Mouse (Mus musculus) lung, embryonic 14.5 days (tissue): ENCODE data around the gene Acer3. TPM values are rescaled to one million over a fixed set of nuclear protein-coding genes. Genes with fewer than 3 reads are reported as not detected.

Experiments used
- ATAC-seq: fragments of 200-750 bp; cut with Nextera tagmentation; 2 replicates; pipeline ENCODE4 v1.8.0; 2017; ENCODE audit warnings: mild to moderate bottlenecking, moderate TSS enrichment, moderate library complexity; ENCODE audit not compliant: insufficient read depth
- DNase-seq: peaks from one replicate; pipeline ENCODE4 v3.0.0-alpha.2; 2015
- H3K27ac ChIP-seq: fragments of 300-500 bp; sonication (generic); 2 replicates; pipeline ENCODE4 v1.5.1; 2014; ENCODE audit warnings: low read depth, mild to moderate bottlenecking, moderate library complexity
- H3K27me3 ChIP-seq: fragments of 300-500 bp; sonication (generic); 2 replicates; pipeline ENCODE4 v1.6.1; 2014; ENCODE audit warnings: low read length, control low read depth; ENCODE audit not compliant: insufficient read depth
- H3K36me3 ChIP-seq: fragments of 300-500 bp; sonication (generic); 2 replicates; pipeline ENCODE4 v1.6.1; 2014; ENCODE audit warnings: control low read depth; ENCODE audit not compliant: insufficient read depth
- H3K4me1 ChIP-seq: fragments of 300-500 bp; sonication (generic); 2 replicates; pipeline ENCODE4 v1.6.1; 2014; ENCODE audit warnings: antibody characterized with exemption, control low read depth; ENCODE audit not compliant: insufficient read depth
- H3K4me2 ChIP-seq: fragments of 300-500 bp; sonication (generic); 2 replicates; pipeline ENCODE4 v1.6.1; 2014; ENCODE audit warnings: mild to moderate bottlenecking
- H3K4me3 ChIP-seq: fragments of 300-500 bp; sonication (generic); 2 replicates; pipeline ENCODE4 v1.5.1; 2014; ENCODE audit warnings: low read depth, low read length
- H3K9ac ChIP-seq: fragments of 300-500 bp; sonication (generic); 2 replicates; pipeline ENCODE4 v1.6.1; 2014
- H3K9me3 ChIP-seq: fragments of 300-500 bp; sonication (generic); 2 replicates; pipeline ENCODE4 v1.6.1; 2016; ENCODE audit warnings: low read depth, low read length, control low read depth
- CTCF ChIP-seq: IDR thresholded peaks from 2 replicates; pipeline ENCODE4 v1.5.1; 2016; ENCODE audit warnings: antibody characterized with exemption, low read depth
- WGBS: fragments of 180-500 bp; shearing (Covaris S2); extraction: QIAGEN DNeasy Blood & Tissue Kit; methylation state at CpG from one replicate; pipeline ENCODE4 v1.1.7; 2014; 5-methylcytosine and 5-hydroxymethylcytosine counted together
- polyA plus RNA-seq: library from polyadenylated mRNA; unstranded; fragments of >200 nt; fragmentation: Nextera tagmentation; extraction: Ambion mirVana; gene quantifications from 2 replicates; pipeline ENCODE4 v1.2.1, GENCODE M21; 2014

Acer3 gene
- polyA plus RNA-seq, 1 experiment from 2014 or later, result 27.9 TPM

DNA sequence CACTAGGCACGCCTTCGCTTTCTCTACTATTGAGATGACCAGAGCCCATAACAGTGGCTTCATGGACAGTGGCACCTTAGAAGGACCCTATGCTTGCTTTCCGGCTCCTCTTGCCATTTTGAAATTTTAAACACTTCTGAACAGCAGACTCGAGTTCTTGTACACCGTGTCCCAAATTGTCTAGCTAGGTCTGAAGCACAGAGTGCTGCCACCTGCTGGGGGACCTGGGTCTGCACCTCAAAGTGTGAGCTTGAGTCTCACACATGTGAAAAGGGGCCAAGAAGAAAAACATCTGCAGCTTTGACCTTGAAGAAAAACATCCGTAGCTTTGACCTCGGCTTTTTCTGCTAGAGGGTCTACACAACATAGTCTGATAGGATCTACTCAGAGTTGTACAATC, 27.0 kb upstream of the Acer3 start:
- WGBS, result 42% methylated on average over 7 of the region's 7 CpGs
- no peak overlapping the region for H3K9ac ChIP-seq
- H3K27ac ChIP-seq, result no peak overlapping the region
- H3K9me3 ChIP-seq, result no peaks in the 10 kb centered on the region
- no peak overlapping the region for H3K4me2 ChIP-seq
- DNase-seq (peak; percentile 84), ATAC-seq (0 out of 2 replicates have a peak, but pooled peaks have one; percentile 15)
- no peaks in the 10 kb centered on the region for H3K4me1 ChIP-seq
- H3K36me3 ChIP-seq, result peaks cover 35% of the 10 kb centered on the region
- H3K27me3 ChIP-seq, result no peaks in the 10 kb centered on the region
- no peak overlapping the region for H3K4me3 ChIP-seq
- peak; percentile 80 for TF ChIP-seq CTCF

DNA sequence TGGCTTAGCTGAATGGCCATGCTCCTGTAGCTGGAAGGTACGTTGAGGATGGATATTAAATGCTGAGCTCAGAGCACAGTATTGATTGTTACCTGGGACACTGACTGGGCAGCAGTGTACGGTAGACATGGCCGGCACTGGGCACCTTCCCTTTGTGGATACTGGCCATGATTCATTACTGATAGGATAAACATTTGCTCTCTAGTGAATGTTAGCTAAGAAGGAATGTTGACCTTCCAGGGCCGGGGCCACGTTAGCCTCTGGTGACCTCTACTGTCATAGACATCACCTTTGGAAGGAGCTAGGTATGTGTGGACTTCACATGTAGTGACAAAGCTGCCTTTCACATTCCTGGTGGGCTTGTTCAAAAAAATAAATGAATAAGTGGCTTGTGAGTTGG, 26.5 kb upstream of the Acer3 start:
- ATAC-seq (no peak), DNase-seq (no peak)
- H3K4me2 ChIP-seq, result no peak overlapping the region
- no peaks in the 10 kb centered on the region for H3K9me3 ChIP-seq
- no peaks in the 10 kb centered on the region for H3K4me1 ChIP-seq
- TF ChIP-seq CTCF, result no peak
- no peak overlapping the region for H3K4me3 ChIP-seq
- H3K9ac ChIP-seq, result no peak overlapping the region
- no peak overlapping the region for H3K27ac ChIP-seq
- WGBS, result 17% methylated on average over 5 of the region's 5 CpGs
- no peaks in the 10 kb centered on the region for H3K27me3 ChIP-seq
- H3K36me3 ChIP-seq, result peaks cover 29% of the 10 kb centered on the region

DNA sequence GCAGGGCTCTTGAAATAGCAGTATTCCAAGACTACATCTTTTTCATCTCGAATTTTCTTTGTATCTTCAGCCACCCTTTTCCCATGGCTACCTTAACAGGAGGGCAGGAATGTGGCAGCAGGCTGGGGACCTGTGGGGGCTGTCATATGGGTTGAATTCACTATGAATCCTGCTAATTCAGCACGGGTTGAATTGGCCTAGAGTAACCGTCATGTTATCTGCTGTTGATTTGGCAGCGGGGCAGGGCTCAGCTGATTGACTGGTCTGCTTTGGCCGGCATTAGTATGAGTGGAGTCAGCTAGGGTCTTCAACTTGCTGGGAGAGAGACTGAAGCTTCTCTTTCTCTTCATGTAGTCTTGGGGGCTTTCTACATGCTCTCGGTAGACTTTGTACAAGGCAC, 24.0 kb upstream of the Acer3 start:
- 42% methylated on average over 6 of the region's 6 CpGs for WGBS
- ATAC-seq, result no peak

DNA sequence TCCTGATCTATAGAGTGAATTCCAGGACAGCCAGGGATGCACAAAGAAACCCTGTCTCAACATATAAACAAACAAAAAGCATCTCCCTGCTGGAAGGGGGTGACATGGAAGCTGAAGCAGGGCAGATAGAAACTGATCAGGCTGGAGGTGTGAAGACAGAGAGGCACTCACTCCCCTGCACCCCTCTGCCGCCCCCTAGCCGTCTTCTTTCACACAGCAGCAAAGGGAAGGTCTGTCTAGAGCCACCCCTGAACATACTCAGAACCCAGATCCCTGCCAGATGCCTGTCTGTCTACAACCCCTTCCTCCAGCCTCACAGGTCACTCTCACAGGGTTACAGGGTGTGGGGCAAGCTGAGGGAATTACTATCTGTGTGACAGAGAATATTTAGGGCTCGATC, 23.4 kb upstream of the Acer3 start:
- Histone ChIP-seq H3K4me1 (no peaks in the 10 kb centered on the region), H3K9ac (no peak overlapping the region), H3K27me3 (no peaks in the 10 kb centered on the region), H3K4me2 (no peak overlapping the region), H3K27ac (no peak overlapping the region), H3K4me3 (no peak overlapping the region), H3K9me3 (no peaks in the 10 kb centered on the region), H3K36me3 (no peaks in the 10 kb centered on the region; the same call in 1 of the 2 replicates)
- 12% methylated on average over 3 of the region's 3 CpGs for WGBS
- DNase-seq, result no peak
- no peak for ATAC-seq
- peak; percentile 67 for TF ChIP-seq CTCF

More for the DNA sequence above, 24.0 kb upstream of the Acer3 start:
- Histone ChIP-seq H3K9me3 (no peaks in the 10 kb centered on the region), H3K9ac (no peak overlapping the region), H3K4me1 (no peaks in the 10 kb centered on the region), H3K27me3 (no peaks in the 10 kb centered on the region), H3K36me3 (peaks cover 5% of the 10 kb centered on the region; the same call in 1 of the 2 replicates), H3K4me3 (no peak overlapping the region), H3K27ac (no peak overlapping the region), H3K4me2 (no peak overlapping the region)
- TF ChIP-seq CTCF, result no peak
- no peak for DNase-seq

DNA sequence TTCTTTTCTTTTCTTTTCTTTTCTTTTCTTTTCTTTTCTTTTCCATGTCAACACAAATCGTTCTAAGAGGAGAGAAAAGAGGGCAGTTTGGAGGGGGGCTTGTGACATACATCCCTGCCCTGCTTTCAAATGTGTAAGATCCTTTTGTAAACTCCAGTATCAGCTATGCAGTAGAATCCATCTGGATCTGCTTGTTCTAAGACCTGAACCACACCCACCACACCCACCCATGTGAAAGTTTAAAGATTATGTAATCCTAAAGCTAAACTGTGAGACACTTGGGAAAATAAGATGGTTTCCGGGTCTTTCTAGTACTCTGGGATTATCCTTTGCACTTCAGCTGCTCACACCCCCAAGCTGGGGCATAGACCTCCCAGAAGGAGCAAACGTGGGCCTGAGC, 21.2 kb upstream of the Acer3 start:
- Histone ChIP-seq H3K36me3 (no peaks in the 10 kb centered on the region), H3K4me3 (no peak overlapping the region), H3K9ac (no peak overlapping the region), H3K9me3 (no peaks in the 10 kb centered on the region), H3K4me2 (no peak overlapping the region), H3K27me3 (no peaks in the 10 kb centered on the region), H3K27ac (no peak overlapping the region), H3K4me1 (no peaks in the 10 kb centered on the region)
- 47% methylated on average over 3 of the region's 3 CpGs for WGBS
- DNase-seq (no peak), ATAC-seq (no peak)
- no peak for TF ChIP-seq CTCF

DNA sequence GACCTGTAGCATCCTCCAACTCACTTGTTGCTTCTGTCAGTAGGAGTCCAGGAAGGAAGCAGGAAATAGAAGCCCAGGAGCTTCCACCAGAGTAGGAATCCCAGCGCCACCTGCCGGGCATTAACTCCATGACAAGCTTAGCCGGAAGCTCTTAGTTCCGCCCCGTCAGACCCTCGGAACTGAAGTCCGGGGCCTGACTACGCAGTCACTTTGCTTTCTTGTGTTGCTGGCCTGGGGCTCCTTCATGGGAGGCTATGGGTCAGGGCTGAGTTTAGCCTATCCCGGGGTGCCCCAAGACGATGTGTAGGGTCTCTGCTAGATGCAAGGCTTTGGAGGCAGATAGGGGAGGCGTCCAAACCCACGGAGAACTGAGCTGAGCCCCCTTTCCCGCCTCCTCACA, 20.5 kb upstream of the Acer3 start:
- 2% methylated on average over 13 of the region's 13 CpGs for WGBS
- Histone ChIP-seq H3K9me3 (no peaks in the 10 kb centered on the region), H3K4me3 (peak overlapping the region; percentile 34), H3K4me1 (no peaks in the 10 kb centered on the region), H3K27ac (no peak overlapping the region), H3K27me3 (no peaks in the 10 kb centered on the region), H3K36me3 (no peaks in the 10 kb centered on the region), H3K4me2 (peak overlapping the region; percentile 71), H3K9ac (peak overlapping the region; percentile 59)
- DNase-seq, result peak; percentile 98
- TF ChIP-seq CTCF, result peak; percentile 89
- peak; percentile 80 for ATAC-seq

DNA sequence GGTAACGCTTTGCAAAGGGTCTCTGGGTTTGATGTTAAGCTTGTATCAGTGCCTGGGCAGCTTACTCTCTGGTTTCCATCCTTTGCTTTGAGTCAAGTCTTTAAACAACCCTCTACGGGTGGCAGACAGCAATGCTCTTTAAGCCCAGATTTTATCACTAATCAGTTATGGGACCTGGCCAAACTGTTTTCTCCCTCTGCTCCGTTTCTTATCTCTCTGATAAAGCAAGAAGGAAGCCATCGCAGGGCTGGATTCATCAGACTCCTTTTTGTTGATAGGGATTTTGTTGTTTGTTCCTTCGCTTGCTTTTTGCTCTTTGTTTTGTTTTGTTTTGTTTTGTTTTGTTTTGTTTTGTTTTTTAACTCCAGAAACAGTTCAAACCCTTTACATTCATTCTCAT, 19.3 kb upstream of the Acer3 start:
- H3K4me3 ChIP-seq, result no peak overlapping the region
- TF ChIP-seq CTCF, result no peak
- ATAC-seq (no peak), DNase-seq (no peak)
- no peak overlapping the region for H3K27ac ChIP-seq
- H3K9ac ChIP-seq, result no peak overlapping the region
- H3K27me3 ChIP-seq, result no peaks in the 10 kb centered on the region
- H3K4me2 ChIP-seq, result no peak overlapping the region
- H3K36me3 ChIP-seq, result no peaks in the 10 kb centered on the region
- 51% methylated on average over 5 of the region's 5 CpGs for WGBS
- no peaks in the 10 kb centered on the region for H3K4me1 ChIP-seq
- no peaks in the 10 kb centered on the region for H3K9me3 ChIP-seq

DNA sequence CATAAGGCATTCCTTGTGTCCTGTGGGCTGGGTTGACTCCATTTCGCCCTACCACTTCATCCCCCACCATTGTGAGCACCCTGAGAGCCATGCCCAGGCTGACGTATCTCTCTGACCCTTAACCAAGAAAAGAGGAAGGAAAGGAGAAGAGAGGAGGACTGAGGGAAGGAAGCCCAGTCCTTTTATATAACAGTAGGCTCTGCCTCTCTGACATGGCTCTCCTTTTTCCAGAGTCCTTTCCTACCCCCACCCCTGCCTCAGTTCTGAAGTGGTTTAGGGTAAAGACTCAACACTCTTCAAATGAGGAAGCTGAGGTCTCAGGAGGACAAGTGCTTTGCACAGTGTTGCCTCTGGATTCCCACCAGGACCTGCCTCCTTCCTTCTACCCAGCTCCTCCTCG, 13.0 kb upstream of the Acer3 start:
- 78% methylated on average over 3 of the region's 3 CpGs for WGBS
- Histone ChIP-seq H3K27ac (no peak overlapping the region), H3K4me1 (peaks cover 3% of the 10 kb centered on the region; the same call in 1 of the 2 replicates), H3K4me3 (no peak overlapping the region), H3K36me3 (no peaks in the 10 kb centered on the region), H3K4me2 (no peak overlapping the region), H3K9me3 (no peaks in the 10 kb centered on the region), H3K9ac (no peak overlapping the region), H3K27me3 (no peaks in the 10 kb centered on the region)
- ATAC-seq (no peak), DNase-seq (no peak)
- no peak for TF ChIP-seq CTCF
